Mouse (Mus musculus): ENCODE data around the gene Schip1. TPM values are rescaled to one million over a fixed set of nuclear protein-coding genes. Genes with fewer than 3 reads are reported as not detected.

Gene Schip1
- polyA plus RNA-seq, 1 experiment from 2014 or later, result 129 TPM

Other genes with a start within 250 kb of the Schip1 start
- gene Iqcj, start 172.6 kb upstream of the Schip1 start, polyA plus RNA-seq (2015; fragmentation: Nextera tagmentation; extraction: Ambion mirVana), result 0.41 and 0.83 TPM in 2 replicates
- 2.2 and 2.3 TPM in 2 replicates for gene Iqschfp, start 172.6 kb upstream of the Schip1 start, polyA plus RNA-seq (2015; fragmentation: Nextera tagmentation; extraction: Ambion mirVana)

Measured in forebrain, embryonic 13.5 days (tissue).